Mouse (Mus musculus) midbrain, embryonic 13.5 days (tissue): ENCODE measurements around the gene Hyou1. TPM values are rescaled to one million over a fixed set of nuclear protein-coding genes. Genes with fewer than 3 reads are reported as not detected.
"Not testable (repeated sequence)": the region's sequence is repeated elsewhere in the genome, so short reads cannot be mapped to it uniquely, and the experiment has no call there.

Experiments
- ATAC-seq: fragments of 200-750 bp; cut with Nextera tagmentation; 2 replicates; pipeline ENCODE4 v1.8.0; 2017; ENCODE audit warnings: mild to moderate bottlenecking, moderate TSS enrichment, moderate library complexity
- H3K27ac ChIP-seq: fragments of 300-500 bp; sonication (generic); 2 replicates; pipeline ENCODE4 v1.5.1; 2015; ENCODE audit warnings: inconsistent platforms, mild to moderate bottlenecking, moderate library complexity
- H3K27me3 ChIP-seq: fragments of 300-500 bp; sonication (generic); 2 replicates; pipeline ENCODE4 v1.6.1; 2015; ENCODE audit warnings: mild to moderate bottlenecking, inconsistent platforms
- H3K36me3 ChIP-seq: fragments of 300-500 bp; sonication (generic); 2 replicates; pipeline ENCODE4 v1.6.1; 2015; ENCODE audit warnings: mild to moderate bottlenecking, inconsistent platforms
- H3K4me1 ChIP-seq: fragments of 300-500 bp; sonication (generic); replicated peaks from 2 replicates; pipeline ENCODE4 v1.6.1; 2015; ENCODE audit warnings: inconsistent platforms
- H3K4me2 ChIP-seq: fragments of 300-500 bp; sonication (generic); replicated peaks from 2 replicates; pipeline ENCODE4 v1.6.1; 2015; ENCODE audit warnings: moderate library complexity, mild to moderate bottlenecking, inconsistent platforms
- H3K4me3 ChIP-seq: fragments of 300-500 bp; sonication (generic); replicated peaks from 2 replicates; pipeline ENCODE4 v1.5.1; 2015; ENCODE audit warnings: mild to moderate bottlenecking, inconsistent platforms
- H3K9ac ChIP-seq: fragments of 300-500 bp; sonication (generic); replicated peaks from 2 replicates; pipeline ENCODE4 v1.6.1; 2015; ENCODE audit warnings: mild to moderate bottlenecking, inconsistent platforms
- H3K9me3 ChIP-seq: fragments of 300-500 bp; sonication (generic); 2 replicates; pipeline ENCODE4 v1.6.1; 2016; ENCODE audit warnings: mild to moderate bottlenecking, inconsistent platforms
- WGBS: fragments of 180-500 bp; shearing (Covaris S2); methylation state at CpG from one replicate; pipeline ENCODE4 v1.1.7; 2015; 5-methylcytosine and 5-hydroxymethylcytosine counted together
- polyA plus RNA-seq: library from polyadenylated mRNA; unstranded; fragments of >200 nt; fragmentation: Nextera tagmentation; extraction: Ambion mirVana; gene quantifications from 2 replicates; pipeline ENCODE4 v1.2.1, GENCODE M21; 2015

Hyou1 gene
- polyA plus RNA-seq, result 28.1 and 28.4 TPM in 2 replicates

DNA sequence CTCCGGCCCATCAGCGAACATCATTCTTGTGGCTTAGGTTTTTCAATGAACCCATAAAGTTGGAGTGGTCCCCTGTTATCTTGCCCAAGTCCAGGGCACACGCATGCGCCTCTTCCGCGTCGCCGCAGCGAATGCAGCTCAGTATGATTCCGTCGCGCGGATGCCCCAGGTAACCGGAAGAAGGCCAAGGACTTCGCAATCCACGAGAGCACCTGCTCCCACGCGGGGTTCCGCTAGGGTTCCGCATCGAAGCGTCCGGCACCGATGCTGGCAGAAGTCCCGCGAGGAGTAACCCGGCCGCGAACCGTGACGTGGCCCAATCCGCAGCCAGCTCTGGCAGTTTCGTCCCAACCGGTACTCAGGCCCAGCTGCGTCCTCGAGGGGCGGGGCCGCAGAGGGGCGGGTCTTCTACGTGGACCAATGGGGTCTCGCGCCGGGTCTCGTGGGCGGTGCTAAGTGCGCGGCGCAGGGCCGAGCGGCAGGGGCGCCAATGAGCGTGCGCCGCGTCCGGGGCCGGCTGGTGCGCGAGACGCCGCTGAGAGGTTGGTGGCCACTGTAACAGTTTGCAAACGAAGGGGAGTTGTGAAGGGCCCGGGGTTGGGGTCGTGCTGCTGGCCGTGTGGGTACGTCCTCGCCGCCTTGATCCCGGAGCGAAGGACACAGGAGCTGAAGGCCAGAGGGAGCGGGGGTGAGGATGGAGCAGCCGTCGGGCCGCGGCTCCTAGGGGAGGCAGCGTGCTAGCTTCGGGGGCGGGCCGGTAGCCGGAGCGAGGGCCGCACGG lies at the start of gene Hyou1:
TSS of gene Hyou1 (plus strand) at position 437 of the 781 bp plus-strand sequence.
- no peaks in the 10 kb centered on the region for H3K9me3 ChIP-seq
- under 1% methylated on average over 78 of the region's 83 CpGs for WGBS
- peak; percentile 98 for ATAC-seq

GRCm38 (mm10) chr9:44330736-44331135 lies 48.6 kb upstream of the Hyou1 start:
- no peaks in the 10 kb centered on the region for H3K27me3 ChIP-seq
- peaks cover 18% of the 10 kb centered on the region for H3K4me1 ChIP-seq
- no peak overlapping the region for H3K9ac ChIP-seq
- H3K4me3 ChIP-seq, result no peak overlapping the region
- H3K9me3 ChIP-seq, result no peaks in the 10 kb centered on the region
- peaks cover 52% of the 10 kb centered on the region for H3K36me3 ChIP-seq
- 97% methylated on average over 6 of the region's 6 CpGs for WGBS
- H3K27ac ChIP-seq, result no peak overlapping the region
- ATAC-seq, result no peak
- no peak overlapping the region for H3K4me2 ChIP-seq

More for the DNA sequence above, at the start of gene Hyou1:
- peaks cover 29% of the 10 kb centered on the region for H3K4me1 ChIP-seq
- H3K4me2 ChIP-seq, result peak within 1 kb of the TSS; percentile 86
- H3K36me3 ChIP-seq, result peaks cover 35% of the 10 kb centered on the region
- H3K27me3 ChIP-seq, result no peaks in the 10 kb centered on the region
- H3K27ac ChIP-seq, result peak within 1 kb of the TSS; percentile 88
- peak within 1 kb of the TSS; percentile 93 for H3K4me3 ChIP-seq
- H3K9ac ChIP-seq, result peak within 1 kb of the TSS; percentile 95

DNA sequence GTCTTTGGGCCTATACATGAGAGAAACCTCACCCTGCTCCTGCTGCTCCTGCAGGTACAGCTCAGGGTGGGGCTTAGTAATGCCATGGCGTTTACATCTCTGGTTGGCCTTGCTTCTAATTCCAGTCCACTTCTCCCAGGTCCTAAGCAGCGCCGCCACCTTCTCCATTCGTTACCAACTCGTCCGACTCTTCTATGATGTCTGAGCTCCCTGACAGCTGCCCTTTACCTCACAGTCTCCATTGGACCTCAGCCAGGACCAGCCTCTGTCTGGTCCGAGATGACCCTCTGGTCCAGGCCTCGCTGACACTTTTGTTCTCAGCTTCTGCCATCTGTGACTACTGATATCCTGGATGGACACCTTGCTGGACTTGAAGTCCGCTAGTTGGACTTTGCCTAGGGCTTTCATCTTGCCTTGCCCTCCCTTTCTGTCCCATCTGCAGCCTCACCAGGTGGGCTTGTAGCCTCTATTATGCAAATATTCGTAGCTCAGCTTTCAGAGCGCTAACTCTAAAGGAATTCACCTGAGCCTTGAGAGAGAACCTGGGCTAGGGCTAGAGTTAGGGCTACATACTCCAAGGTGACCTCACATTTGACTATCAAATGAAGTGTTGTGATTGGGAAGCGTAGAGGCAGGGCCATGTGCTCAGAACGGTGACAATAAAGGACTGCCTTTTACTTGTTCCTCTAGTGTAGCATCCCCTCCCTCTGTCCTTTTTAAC lies 46.2 kb upstream of the Hyou1 start:
- no peak for ATAC-seq

DNA sequence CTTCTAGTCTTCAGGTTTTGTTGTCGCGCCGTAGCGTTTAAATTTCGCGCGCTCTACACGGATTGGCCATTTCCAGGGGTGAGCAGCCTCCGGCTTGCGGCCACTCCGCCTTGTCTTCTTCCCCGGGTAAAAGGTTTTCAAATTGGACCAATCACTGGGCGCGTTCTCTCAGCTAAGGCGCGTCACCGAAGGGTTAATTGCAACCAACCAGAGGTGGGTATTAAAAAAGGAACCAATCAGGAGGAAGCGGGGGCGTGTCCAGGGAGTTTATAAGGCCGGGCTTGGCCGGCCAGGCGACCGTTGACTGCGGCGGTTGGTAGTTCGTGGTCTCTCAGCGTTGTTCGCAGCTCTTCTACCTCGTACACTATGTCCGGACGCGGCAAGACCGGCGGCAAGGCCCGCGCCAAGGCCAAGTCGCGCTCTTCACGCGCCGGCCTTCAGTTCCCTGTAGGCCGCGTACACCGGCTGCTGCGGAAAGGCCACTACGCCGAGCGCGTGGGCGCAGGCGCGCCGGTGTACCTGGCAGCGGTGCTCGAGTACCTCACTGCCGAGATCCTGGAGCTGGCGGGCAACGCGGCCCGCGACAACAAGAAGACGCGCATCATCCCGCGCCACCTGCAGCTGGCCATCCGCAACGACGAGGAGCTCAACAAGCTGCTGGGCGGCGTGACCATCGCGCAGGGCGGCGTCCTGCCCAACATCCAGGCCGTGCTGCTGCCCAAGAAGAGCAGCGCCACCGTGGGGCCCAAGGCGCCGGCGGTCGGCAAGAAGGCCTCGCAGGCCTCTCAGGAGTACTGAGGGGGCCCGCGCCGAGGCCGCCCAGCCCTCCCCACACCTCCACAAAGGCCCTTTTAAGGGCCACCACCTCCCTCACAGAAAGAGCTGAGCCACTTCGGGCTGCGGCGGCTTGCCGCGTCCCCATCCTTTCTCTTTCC lies 44.6 kb upstream of the Hyou1 start, which contains the start of gene H2afx:
TSS of gene H2afx (plus strand) at position 299 of the 935 bp plus-strand sequence.
- H3K27me3 ChIP-seq, result no peaks in the 10 kb centered on the region
- peaks cover 25% of the 10 kb centered on the region for H3K4me1 ChIP-seq
- peak within 1 kb of the TSS; percentile 86 for H3K4me2 ChIP-seq
- WGBS, result under 1% methylated on average over 91 of the region's 91 CpGs
- no peaks in the 10 kb centered on the region for H3K9me3 ChIP-seq
- peaks cover 57% of the 10 kb centered on the region for H3K36me3 ChIP-seq
- peak within 1 kb of the TSS; percentile 94 for H3K4me3 ChIP-seq
- ATAC-seq, result peak; percentile 97
- H3K27ac ChIP-seq, result peak within 1 kb of the TSS; percentile 94
- peak within 1 kb of the TSS; percentile 98 for H3K9ac ChIP-seq

More for the DNA sequence above, 46.2 kb upstream of the Hyou1 start:
- Histone ChIP-seq H3K27ac (no peak overlapping the region), H3K36me3 (peaks cover 57% of the 10 kb centered on the region), H3K9me3 (no peaks in the 10 kb centered on the region), H3K4me1 (peaks cover 29% of the 10 kb centered on the region), H3K4me2 (no peak overlapping the region), H3K27me3 (no peaks in the 10 kb centered on the region), H3K9ac (no peak overlapping the region), H3K4me3 (no peak overlapping the region)
- 96% methylated on average over 13 of the region's 13 CpGs for WGBS

- peak overlapping the region; percentile 98 for H3K9ac ChIP-seq
- peak overlapping the region; percentile 86 for H3K4me2 ChIP-seq
- no peaks in the 10 kb centered on the region for H3K27me3 ChIP-seq
- peaks cover 25% of the 10 kb centered on the region for H3K4me1 ChIP-seq
- H3K4me3 ChIP-seq, result peak overlapping the region; percentile 94
- under 1% methylated on average over 50 of the region's 50 CpGs for WGBS
- peak overlapping the region; percentile 94 for H3K27ac ChIP-seq
- H3K9me3 ChIP-seq, result no peaks in the 10 kb centered on the region
- peak; percentile 46; the same call in 1 of the 2 replicates for ATAC-seq
- H3K36me3 ChIP-seq, result peaks cover 55% of the 10 kb centered on the region
These were observed 43.8 kb upstream of the Hyou1 start for GRCm38 (mm10) chr9:44335331-44336092.

DNA sequence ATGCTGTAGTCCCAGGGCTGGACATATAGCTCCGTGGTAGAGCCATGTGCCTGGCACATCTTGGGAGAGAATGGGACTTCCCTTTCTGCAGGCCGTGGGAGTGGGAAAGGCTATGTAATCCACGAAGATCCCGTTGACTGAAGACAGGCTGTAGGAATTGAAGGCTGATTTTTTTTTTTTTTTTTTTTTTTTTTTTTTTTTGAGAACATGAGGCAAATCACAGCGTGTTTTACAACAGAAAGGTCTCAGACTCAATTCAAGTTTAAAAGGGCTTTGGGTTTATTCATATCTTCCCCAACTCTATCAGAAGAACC lies 43.2 kb upstream of the Hyou1 start:
- Histone ChIP-seq H3K27me3 (no peaks in the 10 kb centered on the region), H3K4me3 (peak overlapping the region; percentile 94), H3K4me1 (peaks cover 25% of the 10 kb centered on the region), H3K4me2 (peak overlapping the region; percentile 86), H3K36me3 (peaks cover 52% of the 10 kb centered on the region), H3K9ac (peak overlapping the region; percentile 98), H3K27ac (peak overlapping the region; percentile 94), H3K9me3 (no peaks in the 10 kb centered on the region)
- no peak for ATAC-seq
- WGBS, result 1% methylated on average over 5 of the region's 5 CpGs

DNA sequence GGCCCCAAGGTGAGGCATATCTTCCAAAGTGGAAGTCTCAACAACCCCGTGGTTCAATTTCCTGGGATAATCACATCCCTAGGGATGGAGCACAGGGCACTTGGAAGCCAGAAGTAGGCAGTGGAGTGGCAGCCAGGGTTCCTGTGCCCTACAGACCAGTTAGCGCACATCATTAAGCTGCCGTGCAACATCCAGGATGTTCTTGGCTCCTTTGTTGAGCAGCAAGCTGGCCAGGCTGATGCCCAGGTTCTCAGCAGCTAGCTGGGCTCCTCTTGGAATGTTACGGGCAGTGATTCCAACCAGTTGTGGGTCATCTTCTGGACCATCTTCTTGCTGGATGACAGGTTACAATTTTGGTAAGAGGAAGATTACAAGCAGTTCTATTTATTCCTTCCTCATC lies 42.8 kb upstream of the Hyou1 start:
- peak overlapping the region; percentile 98 for H3K9ac ChIP-seq
- WGBS, result 29% methylated on average over 4 of the region's 4 CpGs

GRCm38 (mm10) chr9:44336964-44337363 lies 42.3 kb upstream of the Hyou1 start:
- Histone ChIP-seq H3K9me3 (no peaks in the 10 kb centered on the region), H3K4me1 (peaks cover 25% of the 10 kb centered on the region), H3K27me3 (no peaks in the 10 kb centered on the region), H3K4me3 (peak overlapping the region; percentile 94), H3K4me2 (peak overlapping the region; percentile 86), H3K36me3 (peaks cover 43% of the 10 kb centered on the region), H3K9ac (peak overlapping the region; percentile 98), H3K27ac (no peak overlapping the region)
- ATAC-seq, result no peak
- 78% methylated on average over 3 of the region's 3 CpGs for WGBS

More for the DNA sequence above, 42.8 kb upstream of the Hyou1 start:
- not testable (repeated sequence) for H3K27me3 ChIP-seq, H3K9me3 ChIP-seq, ATAC-seq, H3K27ac ChIP-seq
- Histone ChIP-seq H3K36me3 (peaks cover 47% of the 10 kb centered on the region), H3K4me2 (peak overlapping the region; percentile 86), H3K4me3 (peak overlapping the region; percentile 94), H3K4me1 (peaks cover 25% of the 10 kb centered on the region)

DNA sequence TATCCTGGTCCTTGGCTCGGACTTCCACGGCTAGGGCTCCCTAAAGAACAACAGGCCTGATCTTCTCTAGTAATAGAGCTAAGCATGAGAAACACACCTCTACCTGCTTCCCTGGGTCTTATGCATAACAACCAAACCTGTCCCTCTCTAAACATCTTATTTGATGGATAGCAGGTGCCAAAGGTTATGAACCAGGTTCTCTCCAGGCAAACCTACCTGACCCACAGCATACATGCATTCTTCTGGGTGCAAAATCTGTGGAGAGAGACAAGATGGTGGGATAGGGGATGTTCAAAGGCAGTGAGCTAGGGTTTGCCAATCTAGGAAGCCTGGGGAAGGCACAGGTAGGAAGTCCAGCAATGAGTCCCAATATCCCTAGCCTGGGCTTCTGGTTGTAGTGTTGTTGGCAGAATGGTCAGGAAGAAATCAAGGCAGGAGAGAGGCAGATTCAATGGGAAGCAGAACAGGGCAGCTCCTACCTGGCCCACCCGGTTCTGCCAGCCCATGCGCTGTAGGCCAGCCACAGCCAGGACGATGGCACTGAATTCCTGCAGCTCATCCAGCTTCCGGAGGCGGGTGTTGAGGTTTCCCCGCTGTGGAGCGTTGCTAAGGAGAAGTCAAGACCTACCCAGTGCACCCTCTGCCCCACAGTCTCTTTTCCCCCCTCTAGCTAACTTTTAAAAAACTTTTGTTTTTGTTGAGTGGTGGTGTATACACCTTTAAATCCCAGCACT lies 41.7 kb upstream of the Hyou1 start:
- Histone ChIP-seq H3K27ac (no peak overlapping the region), H3K36me3 (peaks cover 38% of the 10 kb centered on the region), H3K4me3 (peak overlapping the region; percentile 94; the same call in 1 of the 2 replicates), H3K4me1 (peaks cover 31% of the 10 kb centered on the region), H3K4me2 (peak overlapping the region; percentile 86), H3K9me3 (no peaks in the 10 kb centered on the region), H3K9ac (peak overlapping the region; percentile 98), H3K27me3 (no peaks in the 10 kb centered on the region)
- ATAC-seq, result no peak
- 70% methylated on average over 9 of the region's 9 CpGs for WGBS

GRCm38 (mm10) chr9:44338574-44338973 lies 40.7 kb upstream of the Hyou1 start:
- H3K36me3 ChIP-seq, result peaks cover 28% of the 10 kb centered on the region
- no peak overlapping the region for H3K27ac ChIP-seq
- no peaks in the 10 kb centered on the region for H3K27me3 ChIP-seq
- H3K4me2 ChIP-seq, result no peak overlapping the region
- H3K4me3 ChIP-seq, result no peak overlapping the region
- no peak for ATAC-seq
- H3K4me1 ChIP-seq, result peaks cover 41% of the 10 kb centered on the region
- H3K9me3 ChIP-seq, result no peaks in the 10 kb centered on the region
- 91% methylated on average over 5 of the region's 5 CpGs for WGBS
- H3K9ac ChIP-seq, result no peak overlapping the region
